Mouse (Mus musculus): ENCODE measurements around the gene Ramp2. TPM values are rescaled to one million over a fixed set of nuclear protein-coding genes. Genes with fewer than 3 reads are reported as not detected.

The Ramp2 gene
- polyA plus RNA-seq, 1 experiment from 2014 or later, result 63.9 TPM

DNA sequence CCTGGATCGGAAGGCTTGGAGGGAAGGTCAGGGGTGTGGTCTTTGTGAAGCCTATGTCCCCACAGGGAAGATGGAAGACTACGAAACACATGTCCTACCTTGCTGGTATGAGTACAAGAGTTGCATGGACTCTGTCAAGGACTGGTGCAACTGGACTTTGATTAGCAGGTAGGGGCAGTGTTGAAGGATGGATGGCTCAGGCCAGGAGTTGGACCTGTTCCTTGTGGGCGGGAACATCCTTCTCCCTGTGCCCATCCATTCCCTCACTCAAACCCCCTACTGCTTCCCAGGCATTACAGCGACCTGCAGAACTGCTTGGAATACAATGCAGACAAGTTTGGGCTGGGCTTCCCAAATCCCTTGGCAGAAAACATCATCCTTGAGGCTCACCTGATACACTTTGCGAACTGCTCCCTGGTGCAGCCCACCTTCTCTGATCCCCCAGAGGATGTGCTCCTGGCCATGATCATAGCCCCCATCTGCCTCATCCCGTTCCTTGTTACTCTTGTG, 1.7 kb downstream of the Ramp2 start:
- DNase-seq (ENCODE audit: low spot score), result no peak
- peak overlapping the region; percentile 70; the same call in 1 of the 2 replicates for H3K4me3 ChIP-seq
- no peaks in the 10 kb centered on the region for H3K9me3 ChIP-seq
- no peaks in the 10 kb centered on the region for H3K36me3 ChIP-seq
- H3K27me3 ChIP-seq (ENCODE audit: insufficient read depth, poor library complexity, severe bottlenecking), result peaks cover 49% of the 10 kb centered on the region
- WGBS, result 86% methylated on average over 6 of the region's 6 CpGs
- H3K4me1 ChIP-seq (replicated peaks), result peaks cover 27% of the 10 kb centered on the region
- H3K27ac ChIP-seq, result peak overlapping the region; percentile 26; the same call in 1 of the 2 replicates

DNA sequence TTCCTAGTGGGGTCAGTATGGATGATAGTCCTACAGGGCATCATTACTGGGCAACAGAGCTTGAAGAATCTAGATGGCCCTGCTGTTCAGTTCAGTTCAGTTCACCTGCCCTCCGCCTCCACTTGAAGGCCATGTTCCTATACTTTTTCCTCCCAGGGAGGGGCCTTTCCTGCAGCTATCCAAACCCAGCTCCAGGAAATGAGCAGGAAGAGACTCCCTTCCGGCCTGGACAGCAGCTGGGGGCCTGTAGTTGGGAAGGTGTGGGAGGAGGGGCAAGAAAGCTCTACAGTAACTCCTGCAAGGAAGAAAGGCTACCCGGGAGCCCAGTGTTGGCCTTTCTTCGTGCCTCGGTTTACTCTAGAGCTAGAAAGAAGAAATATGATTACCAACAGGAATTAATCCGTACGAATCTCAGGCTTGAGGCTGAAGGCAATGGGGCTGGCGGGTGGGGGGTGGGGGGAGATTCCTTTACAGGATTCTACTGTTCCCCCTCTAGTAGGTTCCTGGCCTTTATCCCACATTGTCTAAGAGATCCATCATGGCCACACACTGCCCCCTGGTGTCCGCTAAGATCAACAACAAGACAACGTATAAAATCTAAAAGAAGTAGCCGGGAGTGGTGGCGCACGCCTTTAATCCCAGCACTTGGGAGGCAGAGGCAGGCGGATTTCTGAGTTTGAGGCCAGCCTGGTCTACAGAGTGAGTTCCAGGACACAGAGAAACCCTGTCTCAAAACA, 2.6 kb downstream of the Ramp2 start:
- WGBS, result 33% methylated on average over 14 of the region's 14 CpGs
- Histone ChIP-seq H3K27ac (peak overlapping the region; percentile 26), H3K4me1 (replicated peaks) (peaks cover 34% of the 10 kb centered on the region), H3K4me3 (peak overlapping the region; percentile 5; the same call in 1 of the 2 replicates), H3K9me3 (no peaks in the 10 kb centered on the region), H3K27me3 (ENCODE audit: insufficient read depth, poor library complexity, severe bottlenecking) (peaks cover 49% of the 10 kb centered on the region), H3K36me3 (no peaks in the 10 kb centered on the region)
- DNase-seq (ENCODE audit: low spot score), result peak; percentile 67

DNA sequence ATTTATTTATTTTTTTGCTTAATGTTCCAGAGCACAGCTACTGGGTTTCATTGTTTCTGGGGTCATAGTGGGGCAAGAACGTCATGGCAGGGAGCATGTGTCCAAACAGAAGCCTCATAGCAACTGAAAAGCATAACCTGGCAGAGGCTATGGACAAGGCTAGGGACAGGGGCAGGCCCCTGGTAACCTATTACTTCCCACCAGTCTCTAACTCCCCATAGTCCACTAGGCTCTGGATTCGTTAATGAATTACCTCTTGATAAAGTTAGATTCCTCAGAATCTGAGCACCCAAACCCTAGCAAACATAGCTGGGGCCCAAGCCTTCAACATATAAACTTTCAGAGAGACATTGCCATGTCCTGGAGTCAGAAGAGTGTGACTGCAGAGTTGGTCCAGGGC, 5.2 kb downstream of the Ramp2 start:
- H3K36me3 ChIP-seq, result peaks cover 3% of the 10 kb centered on the region
- no peaks in the 10 kb centered on the region for H3K9me3 ChIP-seq
- H3K4me1 ChIP-seq (replicated peaks), result peaks cover 34% of the 10 kb centered on the region
- no peak for DNase-seq (ENCODE audit: low spot score)
- peaks cover 25% of the 10 kb centered on the region for H3K27me3 ChIP-seq (ENCODE audit: insufficient read depth, poor library complexity, severe bottlenecking)
- no peak overlapping the region for H3K27ac ChIP-seq
- 80% methylated on average over 2 of the region's 2 CpGs for WGBS
- no peak overlapping the region for H3K4me3 ChIP-seq

DNA sequence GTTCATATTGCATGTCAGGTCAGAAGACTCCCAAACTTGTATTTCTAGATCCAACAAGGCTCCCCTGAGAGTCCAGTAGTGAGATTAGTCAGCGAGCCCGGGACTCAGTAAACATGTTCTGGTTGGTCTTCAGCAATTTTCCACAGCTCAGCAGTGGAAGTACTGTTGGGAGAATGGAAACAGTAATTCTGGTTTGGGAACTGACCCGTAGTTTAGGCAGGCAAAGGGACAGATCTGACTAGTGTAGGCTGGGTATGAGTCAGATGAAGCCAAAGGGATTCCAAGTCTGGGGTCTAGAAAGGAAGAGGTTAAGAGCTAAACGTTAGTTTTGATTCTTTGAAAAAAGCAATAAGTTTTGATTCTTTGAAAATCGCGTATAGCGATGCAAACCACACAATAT, 7.1 kb downstream of the Ramp2 start:
- H3K36me3 ChIP-seq, result peaks cover 15% of the 10 kb centered on the region
- WGBS, result 17% methylated on average over 7 of the region's 7 CpGs
- peak overlapping the region; percentile 96 for H3K27ac ChIP-seq
- peak overlapping the region; percentile 82 for H3K4me3 ChIP-seq
- no peak for DNase-seq (ENCODE audit: low spot score)
- H3K4me1 ChIP-seq (replicated peaks), result peaks cover 19% of the 10 kb centered on the region
- H3K27me3 ChIP-seq (ENCODE audit: insufficient read depth, poor library complexity, severe bottlenecking), result peaks cover 6% of the 10 kb centered on the region
- H3K9me3 ChIP-seq, result no peaks in the 10 kb centered on the region

DNA sequence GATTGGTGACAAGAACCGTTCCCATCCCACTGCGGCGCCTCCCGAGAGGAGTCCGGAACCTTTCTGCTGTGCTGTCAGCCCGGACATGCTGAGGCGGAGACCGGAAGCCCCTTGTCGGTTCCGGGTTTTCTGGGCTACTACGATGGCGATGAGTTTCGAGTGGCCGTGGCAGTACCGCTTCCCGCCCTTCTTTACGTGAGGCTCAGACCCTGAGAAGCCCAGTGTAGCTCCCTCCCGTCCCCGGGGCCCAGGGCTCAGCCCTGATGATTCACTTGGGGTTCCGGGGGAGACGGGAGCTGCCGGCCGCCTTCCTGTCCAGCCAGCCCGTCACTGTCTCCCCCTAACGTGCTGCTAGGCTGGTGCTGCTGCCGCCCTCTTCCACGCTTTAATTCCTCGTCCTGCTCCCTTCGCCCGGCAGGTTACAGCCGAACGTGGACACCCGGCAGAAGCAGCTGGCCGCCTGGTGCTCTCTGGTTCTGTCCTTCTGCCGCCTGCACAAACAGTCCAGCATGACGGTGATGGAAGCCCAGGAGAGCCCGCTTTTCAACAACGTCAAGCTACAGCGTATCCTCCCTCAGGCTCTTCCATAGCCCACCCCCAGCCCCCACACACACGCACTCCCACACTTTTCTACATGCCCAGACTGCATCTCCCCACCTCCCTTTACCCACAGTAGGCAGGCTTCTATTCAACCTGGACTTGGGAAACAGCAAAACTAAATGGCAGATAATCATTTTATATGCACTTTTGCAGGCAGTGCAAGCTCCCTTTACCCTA, 8.0 kb downstream of the Ramp2 start, which contains the start of gene Vps25:
Vps25 (plus strand) TSS at position 95 of the 777 bp plus-strand sequence.
- peak within 1 kb of the TSS; percentile 82 for H3K4me3 ChIP-seq
- H3K9me3 ChIP-seq, result no peaks in the 10 kb centered on the region
- WGBS, result under 1% methylated on average over 40 of the region's 40 CpGs
- peak; percentile 87 for DNase-seq (ENCODE audit: low spot score)
- H3K27me3 ChIP-seq (ENCODE audit: insufficient read depth, poor library complexity, severe bottlenecking), result no peaks in the 10 kb centered on the region
- H3K4me1 ChIP-seq (replicated peaks), result peaks cover 22% of the 10 kb centered on the region
- H3K27ac ChIP-seq, result peak within 1 kb of the TSS; percentile 96
- H3K36me3 ChIP-seq, result peaks cover 23% of the 10 kb centered on the region

DNA sequence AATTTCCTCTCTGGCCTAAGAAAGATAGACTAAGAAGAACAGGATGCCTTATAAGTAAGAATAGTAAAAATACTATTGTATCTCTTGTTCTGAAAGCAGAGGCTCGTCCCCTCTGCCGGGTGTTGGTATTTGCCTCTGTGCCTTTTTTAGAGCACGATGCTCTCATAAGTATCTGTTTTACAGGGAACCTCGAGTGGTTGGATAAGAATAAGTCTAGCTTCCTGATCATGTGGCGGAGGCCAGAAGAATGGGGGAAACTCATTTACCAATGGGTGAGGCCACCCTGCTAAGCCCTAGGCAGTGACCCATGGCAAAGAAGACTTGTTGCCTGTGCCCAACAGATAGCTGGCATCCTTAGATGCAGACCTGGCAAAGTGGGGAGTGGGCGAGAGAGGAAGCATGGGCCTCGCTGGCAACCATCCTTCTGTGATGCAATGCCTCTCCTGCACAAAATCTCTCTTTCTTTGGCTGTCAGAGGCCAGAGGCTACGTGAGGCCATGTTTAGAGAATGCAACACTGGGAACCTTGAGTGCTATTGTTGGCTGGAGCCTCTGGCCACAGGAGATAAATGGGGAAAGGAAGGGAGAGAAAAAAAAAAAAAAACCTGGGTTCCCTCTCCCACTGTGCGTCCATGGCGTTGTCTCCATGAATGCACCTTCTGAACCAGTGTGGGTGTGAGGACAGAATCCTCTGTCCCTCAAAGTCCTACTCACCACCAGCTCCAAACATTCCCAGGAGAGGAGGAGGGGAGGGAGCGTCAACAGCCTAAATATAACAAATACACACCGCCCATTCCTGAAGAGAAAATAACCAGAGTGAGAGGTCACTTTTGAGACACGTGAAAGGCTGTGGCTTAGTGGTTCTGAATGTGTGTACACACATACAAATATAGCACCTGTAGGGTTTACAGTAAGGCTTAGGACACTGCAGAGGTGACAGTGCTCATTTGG, 10.3 kb downstream of the Ramp2 start:
- DNase-seq (ENCODE audit: low spot score), result no peak
- no peak overlapping the region for H3K27ac ChIP-seq
- H3K36me3 ChIP-seq, result peaks cover 29% of the 10 kb centered on the region
- no peaks in the 10 kb centered on the region for H3K9me3 ChIP-seq
- no peak overlapping the region for H3K4me3 ChIP-seq
- peaks cover 45% of the 10 kb centered on the region for H3K4me1 ChIP-seq (replicated peaks)
- 87% methylated on average over 13 of the region's 13 CpGs for WGBS
- H3K27me3 ChIP-seq (ENCODE audit: insufficient read depth, poor library complexity, severe bottlenecking), result peaks cover 5% of the 10 kb centered on the region

DNA sequence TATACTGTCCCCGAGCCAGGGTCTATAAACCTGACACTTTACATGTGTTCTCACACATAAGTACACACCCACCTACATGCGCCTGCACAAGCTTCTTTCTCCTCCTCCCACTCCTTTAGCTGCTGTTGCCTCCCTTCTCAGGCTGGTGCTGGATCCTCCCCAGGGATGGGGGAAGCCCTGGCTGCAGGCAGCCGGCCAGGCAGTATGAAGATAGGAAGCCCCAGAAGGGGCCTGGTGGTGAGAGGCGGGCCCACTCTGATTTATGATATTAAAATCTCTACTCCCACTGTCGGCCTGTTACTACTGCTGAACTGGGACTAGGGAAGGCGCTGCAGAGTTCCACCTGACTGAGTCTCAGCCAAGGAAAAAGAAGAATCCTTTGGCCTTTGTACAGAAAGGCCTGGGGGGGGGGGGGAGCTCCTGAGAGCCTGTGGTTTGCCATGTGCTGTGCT, 13.5 kb downstream of the Ramp2 start:
- peak overlapping the region; percentile 66 for H3K4me3 ChIP-seq
- no peak for DNase-seq (ENCODE audit: low spot score)
- H3K27me3 ChIP-seq (ENCODE audit: insufficient read depth, poor library complexity, severe bottlenecking), result peaks cover 36% of the 10 kb centered on the region
- H3K27ac ChIP-seq, result peak overlapping the region; percentile 85
- no peaks in the 10 kb centered on the region for H3K9me3 ChIP-seq
- peaks cover 61% of the 10 kb centered on the region for H3K4me1 ChIP-seq (replicated peaks)
- 44% methylated on average over 6 of the region's 6 CpGs for WGBS
- peaks cover 29% of the 10 kb centered on the region for H3K36me3 ChIP-seq

DNA sequence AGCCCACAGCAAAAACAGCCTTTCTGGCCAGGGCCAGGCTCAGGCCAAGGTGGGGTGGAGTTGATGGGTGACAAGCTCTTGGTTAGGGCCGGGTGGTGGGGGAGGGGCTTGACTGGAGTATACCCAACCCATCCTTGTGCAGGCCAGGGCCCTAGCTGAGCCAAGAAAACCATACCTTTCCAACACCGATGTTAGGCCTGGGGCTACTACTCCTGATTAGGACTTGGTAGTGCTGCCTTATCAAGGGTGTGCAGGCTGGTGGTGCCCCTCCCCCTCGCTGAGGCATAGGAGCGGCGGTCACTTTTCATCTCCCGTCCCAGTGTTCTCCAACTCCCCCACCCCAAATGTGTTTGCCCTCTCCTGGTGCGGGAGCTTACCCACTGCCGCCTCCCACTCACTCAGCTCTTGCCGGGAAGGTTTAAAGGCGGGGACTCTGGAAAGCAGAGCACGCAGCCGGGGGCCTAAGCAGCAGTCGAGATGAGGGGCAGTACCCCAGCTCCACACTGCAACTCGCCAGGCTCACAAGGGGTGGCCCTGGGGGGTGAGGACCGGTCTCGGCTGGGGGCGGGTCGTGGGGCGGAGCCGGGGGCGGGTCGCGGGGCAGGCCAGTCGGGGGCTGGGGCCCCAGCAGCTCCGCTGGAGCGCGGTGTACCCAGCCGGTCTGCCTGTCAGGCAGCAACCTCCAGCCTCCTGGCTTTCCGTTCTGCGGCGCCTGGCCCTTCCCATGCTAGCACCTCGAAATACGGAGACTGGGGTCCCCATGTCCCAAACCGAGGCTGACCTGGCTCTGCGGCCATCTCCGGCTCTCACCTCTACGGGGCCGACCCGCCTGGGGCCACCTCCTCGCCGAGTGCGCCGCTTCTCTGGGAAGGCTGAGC, 14.4 kb downstream of the Ramp2 start, which contains the start of gene Wnk4:
Wnk4 (plus strand) TSS at position 620 of the 878 bp plus-strand sequence.
- peak within 1 kb of the TSS; percentile 66 for H3K4me3 ChIP-seq
- DNase-seq (ENCODE audit: low spot score), result peak; percentile 79
- WGBS, result under 1% methylated on average over 43 of the region's 43 CpGs
- H3K9me3 ChIP-seq, result no peaks in the 10 kb centered on the region
- peaks cover 29% of the 10 kb centered on the region for H3K36me3 ChIP-seq
- H3K27ac ChIP-seq, result peak within 1 kb of the TSS; percentile 85
- peaks cover 44% of the 10 kb centered on the region for H3K27me3 ChIP-seq (ENCODE audit: insufficient read depth, poor library complexity, severe bottlenecking)
- peaks cover 63% of the 10 kb centered on the region for H3K4me1 ChIP-seq (replicated peaks)

DNA sequence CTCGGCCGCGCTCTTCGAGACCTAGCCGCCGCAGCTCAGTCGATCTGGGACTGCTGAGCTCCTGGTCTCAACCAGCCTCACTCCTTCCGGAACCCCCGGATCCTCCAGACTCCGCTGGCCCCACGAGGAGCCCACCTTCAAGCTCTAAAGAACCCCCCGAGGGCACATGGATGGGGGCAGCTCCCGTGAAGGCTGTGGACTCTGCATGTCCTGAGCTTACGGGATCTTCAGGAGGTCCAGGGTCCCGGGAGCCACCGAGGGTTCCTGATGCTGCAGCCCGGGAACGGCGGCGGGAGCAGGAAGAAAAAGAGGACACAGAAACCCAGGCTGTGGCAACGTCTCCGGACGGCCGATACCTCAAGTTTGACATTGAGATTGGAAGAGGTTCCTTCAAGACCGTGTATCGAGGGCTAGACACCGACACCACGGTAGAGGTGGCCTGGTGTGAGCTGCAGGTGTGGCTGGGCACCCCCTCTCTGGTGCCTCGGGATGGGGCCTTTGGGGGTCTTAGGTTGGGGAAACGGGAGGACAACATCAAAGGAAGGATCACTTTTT, 15.1 kb downstream of the Ramp2 start:
- H3K9me3 ChIP-seq, result no peaks in the 10 kb centered on the region
- no peak for DNase-seq (ENCODE audit: low spot score)
- peaks cover 27% of the 10 kb centered on the region for H3K36me3 ChIP-seq
- H3K4me1 ChIP-seq (replicated peaks), result peaks cover 70% of the 10 kb centered on the region
- H3K4me3 ChIP-seq, result peak overlapping the region; percentile 66
- WGBS, result under 1% methylated on average over 30 of the region's 30 CpGs
- H3K27ac ChIP-seq, result peak overlapping the region; percentile 85
- peaks cover 52% of the 10 kb centered on the region for H3K27me3 ChIP-seq (ENCODE audit: insufficient read depth, poor library complexity, severe bottlenecking)

DNA sequence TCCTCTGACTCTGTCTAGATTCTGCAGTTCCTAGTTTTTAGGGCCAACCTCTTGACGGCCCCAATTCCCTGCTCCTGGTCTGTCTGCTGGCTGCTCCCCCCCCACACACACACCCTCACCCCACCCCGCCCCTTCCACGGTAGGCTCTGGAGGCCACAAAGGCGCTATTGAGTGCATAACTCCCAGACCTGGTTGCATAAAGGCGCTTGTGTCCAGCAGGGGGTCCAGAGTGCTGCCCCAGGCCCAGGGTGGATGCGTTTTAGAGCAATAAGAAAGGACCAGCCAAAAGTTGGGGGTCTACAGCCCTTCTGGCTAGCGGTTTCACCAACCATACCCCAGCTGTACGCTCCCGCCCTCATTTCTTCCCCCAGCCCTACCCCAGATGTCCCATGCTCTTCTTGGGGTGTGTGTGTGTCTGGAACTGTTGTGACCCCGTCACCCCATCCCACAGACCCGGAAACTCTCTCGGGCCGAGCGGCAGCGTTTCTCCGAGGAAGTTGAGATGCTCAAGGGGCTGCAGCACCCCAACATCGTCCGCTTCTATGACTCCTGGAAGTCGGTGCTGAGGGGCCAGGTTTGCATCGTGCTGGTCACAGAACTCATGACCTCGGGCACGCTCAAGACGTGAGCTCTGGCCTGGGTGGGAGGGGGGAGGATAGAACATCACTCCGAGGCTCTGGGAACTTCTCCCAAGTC, 16.6 kb downstream of the Ramp2 start:
- Histone ChIP-seq H3K36me3 (peaks cover 15% of the 10 kb centered on the region), H3K27me3 (ENCODE audit: insufficient read depth, poor library complexity, severe bottlenecking) (peaks cover 65% of the 10 kb centered on the region), H3K9me3 (no peaks in the 10 kb centered on the region), H3K4me1 (replicated peaks) (peaks cover 73% of the 10 kb centered on the region), H3K4me3 (peak overlapping the region; percentile 66), H3K27ac (peak overlapping the region; percentile 54)
- WGBS, result under 1% methylated on average over 24 of the region's 24 CpGs
- DNase-seq (ENCODE audit: low spot score), result peak; percentile 51

All from hindbrain, embryonic 10.5 days (tissue).